8 mouse cellular contexts compared by ENCODE assay signal in genomic region chr2:116074726-116075440, GRCm38 (mm10). TPM values are rescaled to one million over a fixed set of nuclear protein-coding genes. Genes with fewer than 3 reads are reported as not detected.
DNase-seq lines count a peak whose midpoint lies in the region; ATAC-seq lines count a peak whose summit lies in the region.

No protein-coding gene starts in this region.

- H3K9me3 ChIP-seq in lung, embryonic 15.5 days = no peaks in the 10 kb centered on the region
- no peaks in the 10 kb centered on the region for H3K9me3 ChIP-seq in limb, embryonic 12.5 days
- H3K9me3 ChIP-seq in stomach, embryonic 15.5 days = no peaks in the 10 kb centered on the region

- no peaks in the 10 kb centered on the region for H3K36me3 ChIP-seq in lung, embryonic 15.5 days
- no peaks in the 10 kb centered on the region for H3K36me3 ChIP-seq in limb, embryonic 12.5 days
- no peaks in the 10 kb centered on the region for H3K36me3 ChIP-seq in stomach, embryonic 15.5 days

- H3K4me1 ChIP-seq in lung, embryonic 15.5 days = peaks cover 9% of the 10 kb centered on the region
- H3K4me1 ChIP-seq in limb, embryonic 12.5 days (replicated peaks) = peaks cover 9% of the 10 kb centered on the region
- H3K4me1 ChIP-seq in stomach, embryonic 15.5 days = no peaks in the 10 kb centered on the region

- 30% methylated on average over 17 of the region's 17 CpGs for WGBS in lung, embryonic 15.5 days
- WGBS in limb, embryonic 12.5 days = 4% methylated on average over 17 of the region's 17 CpGs
- WGBS in stomach, embryonic 15.5 days = 28% methylated on average over 17 of the region's 17 CpGs

- H3K4me2 ChIP-seq in lung, embryonic 15.5 days = peak overlapping the region; percentile 80
- peak overlapping the region; percentile 64 for H3K4me2 ChIP-seq in limb, embryonic 12.5 days
- H3K4me2 ChIP-seq in stomach, embryonic 15.5 days = peak overlapping the region; percentile 72

- no peak for ATAC-seq in lung, embryonic 15.5 days (ENCODE audit: borderline replicate concordance, extremely low read depth, low FRiP score, low TSS enrichment)
- ATAC-seq in limb, embryonic 12.5 days (ENCODE audit: insufficient number of reproducible peaks, insufficient read depth, low FRiP score, low TSS enrichment, low read depth) = no peak
- ATAC-seq in stomach, embryonic 15.5 days (ENCODE audit: insufficient read depth, low FRiP score, low read depth) = no peak
- no peak for ATAC-seq in inflammation-experienced regulatory T-cells, adult 6 months

- H3K27me3 ChIP-seq in lung, embryonic 15.5 days = peaks cover 56% of the 10 kb centered on the region
- H3K27me3 ChIP-seq in limb, embryonic 12.5 days = peaks cover 73% of the 10 kb centered on the region
- no peaks in the 10 kb centered on the region for H3K27me3 ChIP-seq in stomach, embryonic 15.5 days (replicated peaks)

- H3K4me3 ChIP-seq in lung, embryonic 15.5 days = peak overlapping the region; percentile 55
- peak overlapping the region; percentile 41; the same call in 1 of the 2 replicates for H3K4me3 ChIP-seq in limb, embryonic 12.5 days (replicated peaks)
- peak overlapping the region; percentile 50; the same call in 1 of the 2 replicates for H3K4me3 ChIP-seq in stomach, embryonic 15.5 days (replicated peaks)

- no peak overlapping the region for H3K9ac ChIP-seq in lung, embryonic 15.5 days
- H3K9ac ChIP-seq in limb, embryonic 12.5 days (replicated peaks) = no peak overlapping the region
- no peak overlapping the region for H3K9ac ChIP-seq in stomach, embryonic 15.5 days

- H3K27ac ChIP-seq in lung, embryonic 15.5 days = no peak overlapping the region
- H3K27ac ChIP-seq in limb, embryonic 12.5 days = no peak overlapping the region
- no peak overlapping the region; the same call in 1 of the 2 replicates for H3K27ac ChIP-seq in stomach, embryonic 15.5 days

- DNase-seq in adrenal gland, postnatal 10 days = peak; percentile 36
- no peak for DNase-seq in adrenal gland, adult 8-10 months
- DNase-seq in lung, postnatal 36 days = no peak
- DNase-seq in layer of hippocampus, postnatal 10 days (ENCODE audit: low spot score in 2 of 2) = no peak

RNA-seq across cellular contexts. Expression of gene Meis2, which starts 9.2 kb away (rescaled TPM):
- 100 to 1,000 TPM in 1 of 2 experiments, 10 to 100 TPM in 1; 93.8 to 104 TPM for total RNA-seq in adrenal gland, postnatal 10 days (2021)
- total RNA-seq in adrenal gland, adult 8-10 months (2022) = 100 to 1,000 TPM; 197 to 340 (median 252) TPM
- polyA plus RNA-seq in lung, embryonic 15.5 days (2015; fragmentation: Nextera tagmentation; extraction: Ambion mirVana) = 24.4 and 25.8 TPM in 2 replicates
- polyA plus RNA-seq in limb, embryonic 12.5 days (2016; fragmentation: Nextera tagmentation; extraction: Ambion mirVana) = 20.5 and 24.4 TPM in 2 replicates
- 53.0 and 57.8 TPM in 2 replicates for polyA plus RNA-seq in stomach, embryonic 15.5 days (2015; fragmentation: Nextera tagmentation; extraction: Ambion mirVana)
- 10 to 100 TPM; 49.6 to 50.6 TPM for total RNA-seq in layer of hippocampus, postnatal 10 days (2021)
- polyA plus RNA-seq in inflammation-experienced regulatory T-cells, adult 6 months (2017; shearing (Covaris generic)) = under 1 TPM in 1 of 3 experiments, not detected in 2; 0.34 TPM

Comparison
In these comparisons a context has a peak if more than half of its experiments do, and no peak if none do; other contexts are left out.
1. RNA of gene Meis2, which starts 9.2 kb away (polyA plus RNA-seq): 53.0 to 57.8 TPM in stomach, embryonic 15.5 days, 24.4 to 25.8 TPM in lung, embryonic 15.5 days and 20.5 to 24.4 TPM in limb, embryonic 12.5 days; 0.34 TPM in inflammation-experienced regulatory T-cells, adult 6 months; every median in the first group is over 10 times any median in the second.
2. Peak in every context shown above with its lines, with median percentiles within 50 percentile points of each other: H3K4me2 ChIP-seq and H3K4me3 ChIP-seq.